Mouse (Mus musculus) heart, adult 2 months (tissue): ENCODE measurements around the gene 1700013G24Rik.

Experiments
- CTCF ChIP-seq: fragments of 200-600 bp; IDR thresholded peaks from 2 replicates; pipeline ENCODE4 v1.8.1; 2022; ENCODE audit warnings: antibody characterized with exemption, mild to moderate bottlenecking, moderate library complexity
- EP300 ChIP-seq: fragments of 200-500 bp; IDR thresholded peaks from 2 replicates; pipeline ENCODE4 v1.6.1; 2011; ENCODE audit warnings: low read depth, low read length, control low read depth; ENCODE audit not compliant: insufficient read depth

DNA sequence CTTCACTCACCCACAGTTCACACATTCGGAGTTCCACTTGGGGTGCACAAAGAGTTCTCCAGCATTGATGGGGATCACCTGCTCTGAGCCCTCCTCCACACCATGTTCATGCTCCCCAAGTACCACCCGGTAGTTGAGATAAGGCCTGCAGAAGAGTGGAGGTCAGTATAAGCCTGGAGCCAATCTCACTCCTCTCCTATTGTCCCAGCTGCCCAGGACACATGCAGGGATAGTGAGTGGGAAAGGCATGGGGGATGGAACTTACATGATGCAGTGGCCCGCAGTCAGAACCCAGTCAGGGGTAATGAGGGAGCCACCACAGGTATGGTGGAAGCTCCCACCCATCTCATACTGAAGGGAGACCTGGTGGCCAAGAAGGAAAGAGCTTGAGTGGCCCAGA, 47.5 kb upstream of the 1700013G24Rik start:
- no peak for TF ChIP-seq CTCF
- no peak for TF ChIP-seq EP300
